Mouse (Mus musculus) midbrain, embryonic 10.5 days (tissue): ENCODE results near the gene Kif20b. TPM values are rescaled to one million over a fixed set of nuclear protein-coding genes. Genes with fewer than 3 reads are reported as not detected.
A peak's percentile ranks its signal among the peaks of the same experiment; 100 is the strongest.

Experiments used
- DNase-seq: peaks from one replicate; pipeline ENCODE4 v3.0.0-alpha.2; 2017; ENCODE audit warnings: low spot score
- H3K27ac ChIP-seq: fragments of 300-500 bp; sonication (generic); replicated peaks from 2 replicates; pipeline ENCODE4 v1.5.1; 2016; ENCODE audit warnings: mild to moderate bottlenecking
- H3K27me3 ChIP-seq: fragments of 300-500 bp; sonication (generic); 2 replicates; pipeline ENCODE4 v1.6.1; 2016; ENCODE audit warnings: low read depth, mild to moderate bottlenecking; ENCODE audit not compliant: poor library complexity, severe bottlenecking
- H3K36me3 ChIP-seq: fragments of 300-500 bp; sonication (generic); 2 replicates; pipeline ENCODE4 v1.6.1; 2016; ENCODE audit warnings: mild to moderate bottlenecking, moderate library complexity
- H3K4me1 ChIP-seq: fragments of 300-500 bp; sonication (generic); 2 replicates; pipeline ENCODE4 v1.6.1; 2016
- H3K4me3 ChIP-seq: fragments of 300-500 bp; sonication (generic); 2 replicates; pipeline ENCODE4 v1.5.1; 2016; ENCODE audit warnings: mild to moderate bottlenecking, moderate library complexity
- H3K9me3 ChIP-seq: fragments of 300-500 bp; sonication (generic); replicated peaks from 2 replicates; pipeline ENCODE4 v1.6.1; 2016; ENCODE audit warnings: mild to moderate bottlenecking
- whole genome bisulfite sequencing: fragments of 180-500 bp; shearing (Covaris S2); methylation state at CpG from one replicate; pipeline ENCODE4 v1.1.7; 2016; 5-methylcytosine and 5-hydroxymethylcytosine counted together
- microRNA counts: library from miRNA; unstranded; fragments of <30 nt; microRNA quantifications from one replicate; lab custom pipeline; 2017
- microRNA-seq: library from miRNA; unstranded; fragments of <30 nt; microRNA quantifications from one replicate; pipeline ENCODE4, GENCODE M21; 2017
- polyA plus RNA-seq: library from polyadenylated mRNA; unstranded; fragments of >200 nt; fragmentation: Nextera tagmentation; extraction: Ambion mirVana; gene quantifications from 2 replicates; pipeline ENCODE4 v1.2.1, GENCODE M21; 2016

Kif20b gene
- polyA plus RNA-seq, 1 experiment from 2014 or later: 85.0 TPM

- H3K4me1 ChIP-seq: no peaks in the 10 kb centered on the region
- WGBS: 93% methylated on average over 11 of the region's 11 CpGs
- H3K9me3 ChIP-seq: no peaks in the 10 kb centered on the region
- H3K36me3 ChIP-seq: peaks cover 98% of the 10 kb centered on the region
- H3K4me3 ChIP-seq: no peak overlapping the region
- H3K27ac ChIP-seq: no peak overlapping the region
- H3K27me3 ChIP-seq: no peaks in the 10 kb centered on the region
- DNase-seq: no peak
Measured at GRCm38 (mm10) chr19:34953842-34954541, 31.8 kb downstream of the Kif20b start.

- peaks cover 97% of the 10 kb centered on the region for H3K36me3 ChIP-seq
- no peak for DNase-seq
- no peaks in the 10 kb centered on the region for H3K4me1 ChIP-seq
- H3K27ac ChIP-seq: no peak overlapping the region
- no peaks in the 10 kb centered on the region for H3K9me3 ChIP-seq
- no peaks in the 10 kb centered on the region for H3K27me3 ChIP-seq
- 94% methylated on average over 11 of the region's 11 CpGs for WGBS
- no peak overlapping the region for H3K4me3 ChIP-seq
Measured at GRCm38 (mm10) chr19:34959369-34959768, 37.2 kb downstream of the Kif20b start.

GRCm38 (mm10) chr19:34984742-34985141, 62.6 kb downstream of the Kif20b start:
- no peaks in the 10 kb centered on the region for H3K4me1 ChIP-seq
- no peaks in the 10 kb centered on the region for H3K9me3 ChIP-seq
- DNase-seq: no peak
- 74% methylated on average over 2 of the region's 2 CpGs for WGBS
- H3K27me3 ChIP-seq: no peaks in the 10 kb centered on the region
- no peaks in the 10 kb centered on the region for H3K36me3 ChIP-seq
- no peak overlapping the region for H3K4me3 ChIP-seq
- no peak overlapping the region for H3K27ac ChIP-seq

DNA sequence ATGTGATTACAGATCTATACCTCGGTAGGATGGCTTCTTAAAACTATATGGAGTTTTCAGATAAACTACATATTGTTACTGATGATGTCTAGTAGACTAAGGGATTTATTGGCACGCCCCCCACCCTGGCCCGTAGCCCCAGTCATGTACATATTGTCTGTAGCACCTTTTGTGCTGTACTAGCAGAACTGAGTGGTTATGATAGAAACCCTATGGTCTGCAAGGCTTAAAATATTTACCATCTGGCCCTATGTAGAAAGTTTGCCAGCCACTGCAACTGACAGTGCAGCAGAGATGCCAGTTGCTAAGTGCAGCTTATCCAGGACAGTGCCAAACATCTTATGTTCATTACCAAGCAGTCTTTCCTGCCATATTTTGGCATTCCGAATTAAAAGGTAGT, 68.3 kb downstream of the Kif20b start:
- Histone ChIP-seq H3K27me3 (no peaks in the 10 kb centered on the region), H3K4me3 (no peak overlapping the region), H3K9me3 (no peaks in the 10 kb centered on the region), H3K36me3 (no peaks in the 10 kb centered on the region), H3K27ac (no peak overlapping the region), H3K4me1 (no peaks in the 10 kb centered on the region)
- no peak for DNase-seq
- WGBS: 83% methylated on average over 4 of the region's 4 CpGs

DNA sequence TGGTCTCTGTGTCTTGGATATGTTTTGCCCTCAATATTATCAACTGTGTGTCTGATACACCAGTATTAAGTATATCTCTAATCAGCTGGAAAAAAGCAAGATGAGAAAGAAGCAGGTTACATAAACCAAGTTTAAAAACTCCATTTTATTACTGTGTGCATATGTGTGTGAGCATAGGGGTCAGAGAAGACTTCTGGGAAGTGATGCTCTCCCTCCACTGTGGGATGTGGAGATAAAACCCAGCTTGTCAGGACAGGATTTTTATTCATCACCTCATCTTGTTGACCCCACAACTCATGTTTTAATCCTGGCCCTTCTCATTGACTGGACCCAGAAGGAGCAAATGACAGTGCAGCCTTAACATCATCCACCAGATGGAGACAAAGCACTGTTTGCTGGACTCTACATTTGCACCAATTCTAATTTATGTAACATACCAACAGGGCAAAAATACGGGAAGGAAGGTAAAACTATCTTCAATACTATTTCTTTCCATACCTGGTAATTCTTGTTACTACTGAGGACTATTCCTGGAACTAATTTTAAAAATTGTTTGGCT, 70.9 kb downstream of the Kif20b start:
- peak; percentile 41 for DNase-seq
- H3K4me1 ChIP-seq: no peaks in the 10 kb centered on the region
- no peaks in the 10 kb centered on the region for H3K27me3 ChIP-seq
- no peak overlapping the region for H3K4me3 ChIP-seq
- no peak overlapping the region for H3K27ac ChIP-seq
- H3K36me3 ChIP-seq: no peaks in the 10 kb centered on the region
- H3K9me3 ChIP-seq: no peaks in the 10 kb centered on the region
- WGBS: 40% methylated on average over 1 of the region's 1 CpGs

- Histone ChIP-seq H3K9me3 (no peaks in the 10 kb centered on the region), H3K27me3 (no peaks in the 10 kb centered on the region), H3K36me3 (no peaks in the 10 kb centered on the region), H3K27ac (no peak overlapping the region), H3K4me1 (no peaks in the 10 kb centered on the region), H3K4me3 (no peak overlapping the region)
- 87% methylated on average over 3 of the region's 3 CpGs for WGBS
- no peak for DNase-seq
Measured at GRCm38 (mm10) chr19:35015058-35015457, 92.9 kb downstream of the Kif20b start.

DNA sequence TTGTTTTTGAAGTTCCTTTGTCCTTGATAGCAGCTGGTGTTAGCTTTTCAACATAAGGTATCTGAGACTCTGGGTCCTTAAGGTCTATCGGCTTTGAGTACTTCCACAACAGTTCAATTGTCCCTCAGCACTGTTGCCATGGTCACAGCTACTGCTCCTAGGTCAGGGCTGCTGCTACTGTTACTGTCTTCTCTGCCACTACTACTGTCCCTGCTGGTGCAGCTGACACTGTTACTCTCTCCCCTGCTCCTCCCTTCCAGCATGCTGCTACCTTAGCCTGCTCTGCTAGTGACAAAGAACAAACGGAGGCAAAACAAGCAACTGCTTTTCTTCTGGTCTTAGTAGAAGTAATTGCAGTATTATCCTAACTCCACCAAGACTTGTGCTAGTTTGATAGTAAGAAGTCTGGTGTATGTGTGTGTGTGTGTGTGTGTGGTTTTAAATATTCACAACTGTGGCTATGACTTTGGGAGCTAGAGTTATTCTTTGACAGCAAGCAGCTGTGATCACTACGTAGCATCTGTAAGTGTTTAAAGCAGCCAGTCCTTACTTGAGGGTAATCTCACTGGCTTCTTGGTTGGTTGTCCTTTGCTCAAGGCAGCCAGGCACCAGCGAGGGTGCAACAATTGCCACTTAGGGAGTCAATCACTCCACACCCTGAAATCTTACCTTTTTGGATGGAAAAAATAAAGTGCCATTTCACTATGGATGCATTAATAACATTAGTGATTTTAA, 95.5 kb downstream of the Kif20b start:
- Histone ChIP-seq H3K9me3 (no peaks in the 10 kb centered on the region), H3K36me3 (no peaks in the 10 kb centered on the region), H3K27me3 (no peaks in the 10 kb centered on the region), H3K4me3 (no peak overlapping the region), H3K4me1 (no peaks in the 10 kb centered on the region), H3K27ac (no peak overlapping the region)
- 73% methylated on average over 4 of the region's 4 CpGs for WGBS
- no peak for DNase-seq

DNA sequence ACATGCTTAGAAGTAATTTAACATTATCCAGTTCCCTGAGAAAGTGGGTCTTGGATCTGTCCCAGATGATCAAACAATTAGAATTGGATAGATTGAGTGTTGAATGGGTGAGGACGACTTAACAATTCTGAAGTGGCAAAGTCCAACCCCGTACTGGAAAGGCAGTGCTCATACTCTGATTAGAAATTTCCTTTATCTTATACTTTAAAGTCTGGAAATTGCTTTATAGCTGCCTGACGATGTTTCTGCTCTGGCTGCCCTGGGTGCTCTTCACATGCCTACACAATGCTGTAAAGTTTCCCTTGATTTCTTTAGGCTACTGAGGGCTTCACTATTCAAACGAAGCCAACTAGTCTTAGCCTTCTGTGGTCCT, 96.0 kb downstream of the Kif20b start:
- no peaks in the 10 kb centered on the region for H3K27me3 ChIP-seq
- DNase-seq: no peak
- WGBS: 87% methylated on average over 4 of the region's 4 CpGs
- H3K4me3 ChIP-seq: no peak overlapping the region
- no peaks in the 10 kb centered on the region for H3K9me3 ChIP-seq
- H3K4me1 ChIP-seq: no peaks in the 10 kb centered on the region
- no peaks in the 10 kb centered on the region for H3K36me3 ChIP-seq
- H3K27ac ChIP-seq: no peak overlapping the region

MicroRNAs encoded within 50 kb of the gene (microRNA counts, 519-probe panel; counts per million panel counts)
- microRNA mmu-miR-1950 (lab: Ali Mortazavi, UCI): not detected

Small RNA genes lying within 50 kb of the gene (microRNA-seq; reads per million reads assigned to microRNA genes)
- gene Mir1950: 0.90 reads per million

Other genes starting within 250 kb of the Kif20b start
- gene Slc16a12, start 175.1 kb upstream of the Kif20b start, polyA plus RNA-seq: 1.5 and 2.4 TPM in 2 replicates
- 6.3 and 6.5 TPM in 2 replicates for gene Pank1, start 42.9 kb upstream of the Kif20b start, polyA plus RNA-seq